Mouse (Mus musculus): ENCODE measurements around the gene Rptor.

GRCm38 (mm10) chr11:119879573-119879972 lies 276.9 kb downstream of the Rptor start:
- TF ChIP-seq CTCF (IDR thresholded peaks at IDR 0.05): no peak
- TF ChIP-seq POLR2A (IDR thresholded peaks at IDR 0.05; ENCODE audit: insufficient read depth, low read depth, low read length): no peak
- no peak for TF ChIP-seq EP300 (IDR thresholded peaks at IDR 0.05; ENCODE audit: insufficient read depth, low read depth, low read length)

Measured in heart, adult 2 months (tissue).